Mouse (Mus musculus): ENCODE measurements around the gene Sh3bp2. TPM values are rescaled to one million over a fixed set of nuclear protein-coding genes. Genes with fewer than 3 reads are reported as not detected.

The Sh3bp2 gene
- total RNA-seq, 2 experiments from 2014 or later = 4.7 to 5.6 TPM

DNA sequence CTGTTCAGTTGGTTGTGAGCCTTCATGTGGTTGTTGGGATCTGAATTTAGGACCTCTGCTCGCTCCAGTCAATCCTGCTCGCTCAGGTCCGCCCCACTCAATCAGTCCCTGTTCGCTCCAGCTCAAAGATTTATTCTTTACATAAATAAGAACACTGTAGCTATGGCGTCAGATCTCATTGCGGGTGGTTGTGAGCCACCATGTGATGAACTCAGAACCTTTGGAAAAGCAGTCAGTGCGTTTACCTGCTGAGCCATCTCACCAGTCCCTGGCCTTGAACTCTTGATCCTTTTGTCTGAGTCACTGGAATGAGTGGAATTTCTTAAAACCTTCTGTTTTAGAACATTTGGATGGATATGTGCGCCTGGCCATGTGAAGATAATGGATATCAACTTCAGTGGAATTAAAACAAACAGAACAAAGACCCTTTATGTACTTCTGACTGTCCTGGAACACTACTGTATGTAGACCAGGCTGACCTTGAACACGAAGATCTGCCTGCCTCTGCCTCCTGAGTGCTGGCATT is 67.6 kb downstream of the Sh3bp2 start:
- ATAC-seq (replicated peaks; ENCODE audit: low FRiP score, poor library complexity, severe bottlenecking) = no peak

DNA sequence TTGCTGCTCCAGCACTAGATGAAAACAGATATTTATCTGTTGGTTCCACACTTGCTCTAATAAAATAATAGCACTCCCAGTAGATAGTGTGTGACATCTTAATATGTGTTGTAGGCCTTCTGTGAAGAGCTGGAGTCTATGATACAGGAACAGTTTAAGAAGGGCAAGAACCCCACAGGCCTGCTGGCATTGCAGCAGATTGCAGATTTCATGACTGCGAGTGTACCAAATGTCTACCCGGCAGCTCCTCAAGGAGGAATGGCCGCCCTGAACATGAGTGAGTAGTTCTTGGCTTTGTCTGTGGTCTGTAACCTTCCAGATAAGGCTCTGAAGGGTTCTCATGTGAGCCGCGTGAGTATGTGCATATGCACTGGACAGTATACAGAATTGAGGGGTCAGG is 78.9 kb downstream of the Sh3bp2 start:
- no peak for ATAC-seq (replicated peaks; ENCODE audit: low FRiP score, poor library complexity, severe bottlenecking)

DNA sequence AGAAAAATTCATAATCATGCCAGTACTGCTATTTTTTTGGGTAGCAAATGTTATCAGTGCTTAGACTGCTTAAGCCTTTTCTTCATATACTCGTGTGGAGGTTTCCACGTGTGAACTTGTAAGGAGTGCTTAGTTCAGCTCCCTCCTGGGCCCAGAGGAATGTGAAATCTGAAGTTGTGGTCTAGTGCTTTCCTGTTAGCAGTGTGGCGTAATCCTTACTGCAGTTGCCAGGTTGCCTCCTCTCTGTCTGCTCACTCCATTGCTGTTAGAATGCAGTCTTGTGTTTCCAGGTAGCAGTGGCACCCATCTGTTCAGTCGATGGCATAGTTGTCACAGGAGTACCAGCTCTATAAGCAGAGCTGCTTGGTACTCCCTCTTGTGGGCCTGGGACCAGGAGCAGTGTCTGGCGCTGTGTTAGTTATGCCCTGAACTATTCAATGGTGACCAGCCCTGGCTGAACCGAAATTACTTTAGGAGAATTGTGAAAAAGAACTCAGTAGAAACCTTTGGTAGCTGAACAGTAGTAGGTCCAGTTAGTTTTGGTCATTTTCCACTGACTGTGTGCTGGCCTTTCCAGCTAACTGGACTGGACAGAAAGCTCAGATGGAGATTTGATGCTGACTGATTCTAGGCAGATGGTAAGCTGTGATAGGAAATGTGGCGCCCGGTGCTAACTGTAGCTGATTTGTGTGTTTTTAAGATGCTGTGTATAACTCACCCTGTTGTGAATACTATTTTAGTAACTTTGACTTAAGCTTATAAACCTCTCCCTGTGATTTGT is 81.7 kb downstream of the Sh3bp2 start:
- no peak for ATAC-seq (replicated peaks; ENCODE audit: low FRiP score, poor library complexity, severe bottlenecking)

DNA sequence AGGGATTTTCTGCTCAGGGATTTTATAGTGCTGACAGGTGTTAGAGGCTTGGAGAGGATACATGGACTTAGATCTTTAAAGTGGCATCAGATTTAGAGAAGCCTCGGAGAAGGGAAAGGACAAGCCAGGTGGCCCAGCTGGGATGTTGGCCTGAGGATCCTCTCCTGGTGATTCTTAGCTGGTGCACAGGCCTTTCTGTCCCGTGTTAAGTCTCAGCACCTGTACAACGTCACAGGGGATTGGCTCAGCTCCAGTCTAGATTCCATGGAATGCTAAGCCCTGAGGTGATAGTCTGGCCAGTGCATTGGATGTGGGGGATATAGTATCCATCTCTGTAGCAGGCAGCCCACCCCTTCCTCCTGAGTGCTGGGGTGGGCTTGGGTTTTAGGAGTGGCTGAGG is 82.6 kb downstream of the Sh3bp2 start:
- no peak for ATAC-seq (replicated peaks; ENCODE audit: low FRiP score, poor library complexity, severe bottlenecking)

DNA sequence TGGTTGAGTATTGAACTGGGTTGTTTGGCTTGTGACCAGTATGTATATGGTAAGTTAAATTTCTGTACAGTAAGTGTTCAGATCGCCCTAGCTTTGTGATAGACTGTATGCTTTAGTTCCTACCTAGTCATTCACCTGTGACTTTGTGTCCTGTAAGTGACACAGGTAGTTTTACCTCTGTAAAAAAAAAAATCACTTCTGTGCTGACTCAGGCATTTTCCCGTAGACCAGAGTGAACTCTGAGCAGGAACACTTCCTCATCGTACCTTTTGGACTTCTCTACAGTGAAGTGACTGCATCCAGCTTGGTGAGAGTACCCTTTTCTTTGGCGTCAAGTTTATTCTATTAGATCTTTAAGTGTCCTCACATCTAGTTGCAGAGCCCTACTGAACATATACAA is 84.3 kb downstream of the Sh3bp2 start:
- no peak for ATAC-seq (replicated peaks; ENCODE audit: low FRiP score, poor library complexity, severe bottlenecking)

Other genes with a start within 250 kb of the Sh3bp2 start
- gene Zfyve28, start 237.4 kb upstream of the Sh3bp2 start, total RNA-seq (2015; ENCODE audit: low replicate concordance) = not detected in 2 replicates
- gene Zfyve28, start 237.4 kb upstream of the Sh3bp2 start, total RNA-seq (2017; ENCODE audit: low replicate concordance) = 0.42 and 0.68 TPM in 2 replicates
- gene Cfap99, start 237.2 kb upstream of the Sh3bp2 start, total RNA-seq (2015; ENCODE audit: low replicate concordance) = not detected in 2 replicates
- not detected in 2 replicates for gene Cfap99, start 237.2 kb upstream of the Sh3bp2 start, total RNA-seq (2017; ENCODE audit: low replicate concordance)
- 32.8 and 33.4 TPM in 2 replicates for gene Rnf4, start 189.5 kb upstream of the Sh3bp2 start, total RNA-seq (2015; ENCODE audit: low replicate concordance)
- 38.6 and 38.8 TPM in 2 replicates for gene Rnf4, start 189.5 kb upstream of the Sh3bp2 start, total RNA-seq (2017; ENCODE audit: low replicate concordance)
- gene Fam193a, start 155.9 kb upstream of the Sh3bp2 start, total RNA-seq (2015; ENCODE audit: low replicate concordance) = 18.0 and 18.1 TPM in 2 replicates
- 12.5 and 16.9 TPM in 2 replicates for gene Fam193a, start 155.9 kb upstream of the Sh3bp2 start, total RNA-seq (2017; ENCODE audit: low replicate concordance)
- gene Tnip2, start 11.8 kb upstream of the Sh3bp2 start, total RNA-seq (2015; ENCODE audit: low replicate concordance) = 1.0 and 1.3 TPM in 2 replicates
- 3.4 and 3.9 TPM in 2 replicates for gene Tnip2, start 11.8 kb upstream of the Sh3bp2 start, total RNA-seq (2017; ENCODE audit: low replicate concordance)
- 375 and 403 TPM in 2 replicates for gene Add1, start 47.8 kb downstream of the Sh3bp2 start, total RNA-seq (2015; ENCODE audit: low replicate concordance)
- 937 and 1,092 TPM in 2 replicates for gene Add1, start 47.8 kb downstream of the Sh3bp2 start, total RNA-seq (2017; ENCODE audit: low replicate concordance)
- gene Mfsd10, start 111.4 kb downstream of the Sh3bp2 start, total RNA-seq (2015; ENCODE audit: low replicate concordance) = 23.2 and 40.9 TPM in 2 replicates
- gene Mfsd10, start 111.4 kb downstream of the Sh3bp2 start, total RNA-seq (2017; ENCODE audit: low replicate concordance) = 24.1 and 30.1 TPM in 2 replicates
- 3.3 and 6.5 TPM in 2 replicates for gene Nop14, start 134.3 kb downstream of the Sh3bp2 start, total RNA-seq (2015; ENCODE audit: low replicate concordance)
- 7.0 and 8.4 TPM in 2 replicates for gene Nop14, start 134.3 kb downstream of the Sh3bp2 start, total RNA-seq (2017; ENCODE audit: low replicate concordance)
- 0.63 TPM in 1 of 2 replicates, not detected in the other for gene Grk4, start 134.5 kb downstream of the Sh3bp2 start, total RNA-seq (2015; ENCODE audit: low replicate concordance)
- 0.51 and 0.56 TPM in 2 replicates for gene Grk4, start 134.5 kb downstream of the Sh3bp2 start, total RNA-seq (2017; ENCODE audit: low replicate concordance)
- 10.4 and 16.7 TPM in 2 replicates for gene Htt, start 235.9 kb downstream of the Sh3bp2 start, total RNA-seq (2015; ENCODE audit: low replicate concordance)
- gene Htt, start 235.9 kb downstream of the Sh3bp2 start, total RNA-seq (2017; ENCODE audit: low replicate concordance) = 11.9 and 23.4 TPM in 2 replicates